Mouse (Mus musculus) heart, postnatal 25 days (tissue): Measurements from ENCODE around the gene Zbed3. TPM values are rescaled to one million over a fixed set of nuclear protein-coding genes. Genes with fewer than 3 reads are reported as not detected.

ENCODE experiments used
- DNase-seq: peaks from one replicate; pipeline ENCODE4 v3.0.0; 2022; ENCODE audit warnings: low spot score
- intact Hi-C: fragments of 180-260 bp; cut with DNase I; formaldehyde crosslinking; loops from one replicate; pipeline ENCODE4 v1.15.1; 2025
- total RNA-seq, 2 experiments: library from RNA; stranded (reverse); gene quantifications; 2 replicates each; pipeline ENCODE4 v1.2.3; 2021

The Zbed3 gene
- total RNA-seq, result 10 to 100 TPM; 15.1 to 16.2 TPM

DNA sequence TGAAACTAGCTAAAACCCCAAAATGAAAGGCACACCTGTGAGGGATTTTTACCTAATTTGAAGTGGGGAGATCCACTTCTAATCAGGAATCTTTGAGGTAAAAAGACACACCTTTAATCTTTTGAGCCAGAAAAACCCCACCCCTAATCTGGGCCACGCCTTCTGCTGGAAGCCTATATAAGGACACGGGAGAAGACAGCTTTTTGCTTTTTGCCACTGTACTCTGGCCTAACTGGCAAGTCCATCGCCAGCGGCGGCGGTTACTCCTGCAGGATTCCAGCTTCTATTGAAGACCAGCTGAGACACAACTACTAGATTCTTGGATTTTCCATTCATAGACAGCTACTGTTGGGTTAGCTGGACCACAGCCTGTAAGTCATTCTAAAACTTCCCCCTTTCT lies at the start of gene Zbed3:
Gene Zbed3, plus strand, starts transcription at position 213 of the 400 bp plus-strand sequence.
- intact Hi-C loops, result no loop called here
- DNase-seq, result no peak

GRCm38 (mm10) chr13:95278426-95279025 lies 44.9 kb upstream of the Zbed3 start:
- intact Hi-C loops, result no loop called here
- no peak for DNase-seq

DNA sequence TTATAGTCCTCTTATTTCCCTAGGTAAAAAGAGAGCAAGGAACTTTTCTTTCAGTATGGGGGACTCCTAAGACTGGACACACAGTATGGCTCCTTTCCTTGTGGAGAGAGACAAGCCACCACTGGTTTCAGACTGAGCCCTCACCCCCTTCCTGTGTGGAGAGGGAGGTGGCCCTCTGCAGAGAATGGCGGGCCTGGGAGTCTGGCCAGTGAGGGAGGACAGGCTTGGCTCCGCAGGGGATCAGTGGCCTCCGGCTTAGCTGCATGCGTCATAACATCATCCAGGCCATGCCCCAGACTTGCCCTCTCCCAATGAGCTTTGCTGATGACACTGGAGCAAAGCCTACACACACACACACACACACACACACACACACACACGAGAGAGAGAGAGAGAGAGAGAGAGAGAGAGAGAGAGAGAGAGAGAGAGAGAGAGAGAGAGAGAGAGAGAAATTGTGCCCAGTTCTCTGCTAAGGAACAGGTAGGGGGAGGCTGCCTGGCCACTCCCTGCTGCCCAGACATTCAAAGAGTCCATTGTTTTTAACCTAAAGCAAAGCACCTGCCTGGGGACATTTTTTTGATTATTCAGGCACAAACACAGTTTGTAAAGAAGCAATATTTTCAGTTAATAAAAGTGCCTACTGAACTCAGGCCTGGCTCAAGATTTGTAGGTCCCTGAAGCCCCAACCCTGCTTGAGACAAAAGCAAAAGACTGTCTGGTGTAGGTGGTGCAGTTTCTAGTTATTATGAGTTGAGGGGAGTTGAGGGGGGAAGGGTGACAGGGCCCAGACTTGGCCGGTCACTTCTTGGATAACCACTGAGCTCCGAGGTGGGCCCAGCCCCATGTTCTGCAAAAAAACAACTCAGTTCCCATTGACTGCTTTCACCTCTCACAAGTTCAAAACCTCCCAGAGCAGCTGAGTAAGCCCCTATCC lies 41.4 kb upstream of the Zbed3 start:
- no peak for DNase-seq
- intact Hi-C loops, result no loop called here

- peak; percentile 18 for DNase-seq
- intact Hi-C loops, result loop anchor here (5.0 kb wide), 2 partner anchors 60 to 220 kb away; no protein-coding TSS in a partner anchor
These were observed 36.4 kb upstream of the Zbed3 start for GRCm38 (mm10) chr13:95286989-95287388.

DNA sequence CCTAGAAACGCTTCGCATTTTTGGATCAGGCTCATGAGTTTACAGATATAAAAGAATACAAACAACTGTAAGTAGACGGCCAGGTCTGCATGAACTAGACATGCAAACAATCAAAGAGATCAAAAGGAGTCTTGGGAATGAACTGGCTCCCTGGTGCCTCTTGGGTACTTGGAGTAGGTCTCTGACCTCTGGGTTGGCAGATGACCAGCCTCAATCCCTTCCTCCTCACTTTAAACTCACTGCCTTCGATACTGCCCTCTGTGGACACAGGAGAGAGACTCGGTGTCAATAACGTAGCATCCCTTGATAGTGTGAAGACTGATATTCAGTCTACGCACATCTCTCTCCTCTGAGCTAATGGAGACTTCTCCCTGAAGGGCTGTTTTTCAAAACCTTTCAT lies 35.4 kb upstream of the Zbed3 start:
- DNase-seq, result no peak
- intact Hi-C loops, result loop anchor here (2.0 to 5.0 kb wide), 3 partner anchors 59 to 269 kb away; no protein-coding TSS in a partner anchor

DNA sequence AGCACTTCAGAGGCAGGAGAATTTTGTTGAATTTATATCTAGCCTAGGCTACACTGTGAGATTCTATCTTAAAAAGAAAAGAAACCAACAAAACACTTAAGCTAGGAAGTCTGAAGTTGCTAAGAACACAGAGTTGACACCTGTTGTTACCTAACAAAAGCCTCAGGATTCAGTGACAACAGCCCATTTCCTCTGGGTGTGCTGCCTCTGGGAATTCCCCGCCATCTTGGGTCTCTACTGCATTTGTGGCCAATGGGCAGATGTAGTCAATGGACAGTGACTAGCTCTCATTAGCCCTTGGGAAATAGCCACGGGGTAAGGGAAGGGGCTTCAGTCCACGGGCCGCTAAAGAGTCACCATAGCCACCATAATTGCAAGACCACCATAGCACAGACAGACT lies 31.4 kb upstream of the Zbed3 start:
- no peak for DNase-seq
- intact Hi-C loops, result no loop called here

DNA sequence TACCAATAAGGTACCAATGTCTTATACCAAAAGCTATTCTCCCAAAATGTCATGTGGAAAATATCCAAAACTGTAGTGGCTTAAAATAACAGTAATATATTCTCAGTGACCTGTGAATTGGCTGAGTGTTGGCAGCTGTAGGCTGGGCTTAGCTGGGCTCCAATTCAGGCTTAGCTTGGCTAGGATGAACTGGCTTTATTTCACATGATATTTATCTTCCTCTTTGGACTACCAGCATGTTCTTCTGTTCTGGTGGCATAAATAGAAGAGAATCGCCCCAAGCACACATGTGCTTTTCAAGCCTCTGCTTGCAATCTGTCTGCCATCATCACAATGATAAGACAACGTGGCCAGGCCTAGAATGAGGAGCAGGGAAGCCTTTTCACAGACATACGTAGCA lies 23.5 kb upstream of the Zbed3 start:
- DNase-seq, result no peak
- intact Hi-C loops, result no loop called here

DNA sequence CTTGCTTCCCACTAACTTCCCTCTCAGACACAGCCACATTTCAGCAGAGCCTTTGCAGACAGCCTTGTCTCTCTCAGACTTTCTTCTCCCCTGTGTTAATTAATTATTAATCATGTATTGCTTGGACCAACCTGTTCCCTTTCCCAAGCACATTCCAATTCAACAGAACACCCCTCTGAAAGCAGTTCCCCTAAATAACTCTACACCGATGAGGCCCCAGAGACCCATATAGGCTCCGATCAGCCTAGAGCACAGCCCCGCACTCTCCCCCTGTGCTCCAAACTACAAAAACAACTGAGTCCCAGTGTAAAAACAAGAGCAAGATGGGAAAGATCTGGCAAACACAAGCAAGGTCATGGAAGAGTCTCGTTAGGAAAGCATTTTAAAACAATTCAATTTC lies 16.8 kb upstream of the Zbed3 start:
- intact Hi-C loops, result no loop called here
- DNase-seq, result no peak

- intact Hi-C loops, result no loop called here
- no peak for DNase-seq
These were observed 16.2 kb upstream of the Zbed3 start for GRCm38 (mm10) chr13:95307100-95307655.

GRCm38 (mm10) chr13:95312016-95312415 lies 11.4 kb upstream of the Zbed3 start:
- no peak for DNase-seq
- intact Hi-C loops, result no loop called here

DNA sequence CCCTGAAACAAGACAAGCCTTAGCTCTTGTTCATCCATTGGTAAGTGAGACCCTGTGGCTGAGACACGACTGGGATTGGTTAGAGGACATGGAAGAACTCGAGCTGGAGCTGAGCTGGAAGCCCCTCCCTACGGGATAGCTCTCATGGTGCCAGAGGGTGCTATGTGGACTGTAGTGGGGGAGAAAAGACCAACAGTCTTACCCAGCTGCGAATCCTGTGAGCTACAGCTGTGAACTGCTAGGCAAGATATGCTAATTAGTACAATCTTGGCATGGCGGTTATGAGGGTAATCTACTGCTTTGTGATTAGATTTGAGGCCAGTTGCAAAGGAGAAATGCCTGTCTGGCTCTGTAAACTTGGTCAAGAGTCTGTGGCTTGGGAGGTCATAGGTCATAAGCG lies 4.3 kb upstream of the Zbed3 start:
- no peak for DNase-seq
- intact Hi-C loops, result no loop called here

DNA sequence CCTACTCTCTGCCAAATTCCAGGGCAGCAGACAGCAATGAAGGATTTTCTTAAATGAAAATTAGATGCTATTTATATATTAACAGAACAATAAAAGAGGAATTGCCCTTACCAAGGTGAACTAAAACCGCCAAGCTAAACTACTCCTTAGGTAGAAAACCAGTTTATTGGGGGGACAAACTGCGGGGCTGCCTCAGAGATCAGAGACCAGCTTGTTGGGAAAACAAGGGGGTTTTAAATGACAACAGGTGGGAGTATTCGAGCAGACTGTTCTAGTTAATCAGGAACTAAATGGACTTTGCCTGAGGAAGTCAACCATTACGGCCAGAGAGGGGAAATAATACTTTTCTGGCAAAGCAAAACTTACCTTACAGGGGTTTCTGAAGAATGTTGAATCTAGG lies 3.0 kb upstream of the Zbed3 start:
- DNase-seq, result no peak
- intact Hi-C loops, result no loop called here

DNA sequence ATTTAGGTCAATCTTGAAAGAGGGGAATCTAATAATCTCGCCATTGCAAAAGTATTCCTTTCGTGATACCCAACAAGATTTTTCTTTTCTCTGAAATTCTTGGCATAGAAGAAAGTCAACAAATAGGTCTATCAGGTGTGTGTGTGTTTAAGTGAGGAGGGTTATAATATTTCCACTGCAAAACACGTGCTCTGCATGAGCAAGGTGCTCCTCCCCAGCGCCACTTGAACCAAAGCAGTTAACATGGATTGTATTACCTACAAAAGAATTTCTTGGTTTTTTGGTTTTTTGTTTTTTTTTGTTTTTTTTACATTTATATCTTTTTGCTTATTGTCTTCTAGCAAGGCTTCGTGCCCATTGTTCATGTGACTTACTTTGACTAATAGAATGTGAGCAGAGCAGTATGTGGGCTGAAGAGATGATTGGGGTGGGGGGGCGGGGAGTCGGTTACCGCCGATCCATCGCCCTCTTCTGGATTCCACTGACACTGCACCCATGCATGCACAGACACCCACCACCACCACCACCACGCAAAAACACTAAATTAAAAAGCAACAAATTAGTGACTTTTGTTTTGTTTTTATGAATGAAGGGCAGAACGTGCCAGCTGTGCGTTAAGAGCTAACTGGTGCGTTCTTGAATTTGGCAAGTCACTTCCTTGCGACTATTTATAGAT lies 676 bp downstream of the Zbed3 start:
- intact Hi-C loops, result loop anchor here (2.0 kb wide), 1 partner anchor 51 kb away; the partner anchor contains the start of gene Aggf1
- no peak for DNase-seq

- DNase-seq, result no peak
- intact Hi-C loops, result loop anchor here (2.0 kb wide), 1 partner anchor 50 kb away; the partner anchor contains the start of gene Aggf1
These were observed 1.2 kb downstream of the Zbed3 start for GRCm38 (mm10) chr13:95324626-95325079.

- intact Hi-C loops, result loop anchor here (2.0 kb wide), 1 partner anchor 50 kb away; the partner anchor contains the start of gene Aggf1
- peak; percentile 52 for DNase-seq
These were observed 1.9 kb downstream of the Zbed3 start for GRCm38 (mm10) chr13:95325080-95325906.

GRCm38 (mm10) chr13:95325907-95326550 lies 2.6 kb downstream of the Zbed3 start:
- DNase-seq, result no peak
- intact Hi-C loops, result loop anchor here (2.0 kb wide), 1 partner anchor 49 kb away; the partner anchor contains the start of gene Aggf1

DNA sequence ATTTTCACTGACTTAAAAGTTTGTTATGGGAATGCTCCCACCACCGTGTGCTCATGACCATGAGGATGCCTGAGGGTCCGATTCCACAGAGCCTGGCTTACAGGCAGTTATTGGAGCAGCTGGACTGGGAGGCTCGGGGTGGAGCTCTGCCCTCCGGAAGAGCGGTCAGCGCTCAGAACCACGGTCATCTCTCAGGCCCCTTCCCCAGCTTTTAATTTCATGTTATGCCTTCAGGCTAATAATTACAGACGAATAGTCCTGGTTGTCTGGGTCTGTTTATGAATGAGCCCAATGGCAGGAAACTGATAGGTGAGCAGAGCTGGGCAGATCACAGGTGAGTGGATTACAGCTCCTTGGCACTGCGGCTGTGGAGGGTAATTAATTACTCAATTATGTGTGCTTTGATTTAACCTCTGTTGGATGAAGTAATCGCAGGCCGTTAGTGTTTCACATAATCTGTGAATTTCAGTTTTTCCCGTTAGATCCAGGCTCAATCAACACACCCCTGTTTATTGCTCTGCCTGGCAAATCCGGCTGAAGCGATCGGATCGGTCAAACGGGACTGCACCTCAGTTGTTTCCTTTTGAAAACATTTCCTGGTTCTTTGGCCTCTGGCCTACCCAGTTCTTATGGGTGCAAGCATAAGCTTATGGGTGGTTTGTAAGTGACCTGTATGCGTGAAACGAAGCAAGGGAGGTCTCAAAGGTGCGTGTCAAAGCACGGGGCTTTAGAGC lies 3.4 kb downstream of the Zbed3 start:
- DNase-seq, result no peak
- intact Hi-C loops, result no loop called here

DNA sequence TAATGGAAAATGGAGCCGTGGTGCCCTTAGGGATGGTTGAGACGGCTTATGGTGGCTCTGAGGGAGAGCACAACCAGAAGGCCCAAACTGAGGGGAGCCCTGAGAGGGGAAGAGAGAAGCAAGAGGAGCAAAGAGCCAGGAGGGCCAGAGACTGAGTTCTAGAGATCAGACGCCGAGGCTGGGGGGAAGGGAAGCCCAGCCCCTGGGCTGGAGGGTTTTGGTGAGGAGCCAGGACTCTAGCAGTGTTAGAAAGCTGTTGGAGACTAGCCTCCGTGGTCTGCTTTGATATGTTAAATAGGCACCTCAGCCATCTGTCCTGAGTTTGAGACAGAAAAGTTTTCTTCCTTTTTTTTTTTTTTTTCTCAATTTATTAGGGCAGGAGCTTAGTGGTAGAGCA lies 3.9 kb downstream of the Zbed3 start:
- intact Hi-C loops, result no loop called here
- no peak for DNase-seq
